Mouse (Mus musculus) embryo, embryonic 11 days (tissue): ENCODE results near the gene Galnt16.
A peak's percentile ranks its signal among the peaks of the same experiment; 100 is the strongest.

Experiments used
- DNase-seq: peaks from one replicate; pipeline ENCODE4 v3.0.0-alpha.2; 2015

Galnt16 gene

DNA sequence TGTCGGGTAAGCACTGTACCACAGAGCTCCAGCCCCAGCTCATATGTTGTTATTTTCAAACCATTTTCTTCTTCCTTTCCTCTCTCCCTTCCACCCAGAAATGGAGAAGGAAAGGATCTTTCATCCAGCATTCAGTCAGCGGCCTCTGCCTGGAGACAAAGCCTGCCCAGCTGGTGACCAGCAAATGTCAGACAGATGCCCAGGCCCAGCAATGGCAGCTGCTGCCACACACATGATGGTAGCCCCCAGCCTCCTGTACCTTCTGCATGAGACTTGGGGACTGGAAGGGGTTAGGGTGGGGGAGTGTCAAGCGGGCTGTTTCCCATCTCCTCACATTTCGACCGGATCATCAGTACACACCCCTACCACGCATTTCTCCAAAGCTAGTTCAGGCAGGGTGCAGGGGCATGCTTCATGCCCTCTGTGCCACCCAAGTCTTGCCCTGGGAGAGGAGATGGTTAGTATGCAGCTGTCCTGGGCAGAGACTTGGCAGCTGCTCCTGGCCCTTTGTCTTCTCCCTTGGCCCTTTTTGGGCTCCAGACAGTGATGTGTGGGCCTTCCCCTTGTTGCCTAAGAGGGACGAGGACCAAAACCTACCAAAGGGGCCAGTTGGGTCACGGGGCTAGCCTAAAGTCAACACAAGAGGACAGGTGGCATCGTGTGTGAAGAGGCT is 83.7 kb downstream of the Galnt16 start:
- DNase-seq = no peak

DNA sequence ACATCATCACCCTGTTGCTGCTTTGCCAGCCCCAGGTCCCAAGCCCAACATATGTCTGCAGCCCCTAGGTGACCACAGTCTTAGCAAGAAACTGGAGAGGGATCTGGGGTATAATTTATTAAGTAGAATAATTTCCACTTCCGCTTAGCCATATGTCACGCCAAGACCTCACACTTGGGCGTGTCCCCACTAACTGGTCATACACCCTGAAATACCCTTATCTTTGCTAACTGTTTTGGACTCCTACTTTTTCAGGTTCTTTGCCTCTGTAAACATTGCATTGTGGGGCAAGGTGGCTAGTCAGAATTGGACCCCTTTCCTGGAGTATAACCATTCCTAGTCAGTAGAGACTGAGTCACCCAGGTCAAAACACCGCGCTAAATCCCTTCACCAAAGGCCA is 84.4 kb downstream of the Galnt16 start:
- DNase-seq = no peak

DNA sequence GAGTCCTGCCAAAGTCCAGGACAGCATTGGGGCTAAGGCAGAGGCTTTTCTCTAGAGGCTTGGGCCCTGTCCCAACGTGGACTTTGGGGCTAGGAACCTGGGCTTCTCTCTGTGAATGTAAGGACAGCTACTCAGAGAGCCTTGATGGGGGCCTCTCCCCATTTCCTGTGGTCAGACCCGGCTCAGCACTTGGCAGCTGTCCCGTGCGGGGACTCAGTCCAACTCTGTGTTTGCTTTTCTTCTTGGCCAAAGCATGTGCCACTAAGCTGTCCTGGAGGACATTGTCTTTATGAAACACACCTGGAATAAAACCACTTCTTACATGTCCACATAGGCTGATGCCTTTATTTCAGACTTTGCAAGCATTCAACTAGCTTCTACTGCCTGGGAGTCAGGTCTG is 85.5 kb downstream of the Galnt16 start:
- no peak for DNase-seq

DNA sequence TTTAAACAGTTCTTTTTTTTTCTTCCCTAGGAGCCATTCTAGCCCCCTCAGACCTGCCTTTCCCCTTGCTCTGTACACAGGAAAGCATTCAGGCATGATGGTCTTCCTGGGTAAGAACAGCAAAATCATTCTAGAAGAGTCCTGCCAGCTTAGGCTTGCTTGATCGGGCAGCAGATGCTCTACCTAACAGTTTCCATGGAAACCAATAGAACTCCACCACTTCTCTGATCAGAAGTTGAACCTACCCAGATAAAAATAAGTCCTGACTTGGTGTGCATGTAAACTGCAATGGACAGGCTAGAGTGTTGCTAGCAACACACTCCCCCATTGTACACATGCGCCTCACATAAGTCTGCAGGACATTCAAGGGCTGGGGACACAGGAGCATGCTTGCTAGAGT is 86.1 kb downstream of the Galnt16 start:
- no peak for DNase-seq

DNA sequence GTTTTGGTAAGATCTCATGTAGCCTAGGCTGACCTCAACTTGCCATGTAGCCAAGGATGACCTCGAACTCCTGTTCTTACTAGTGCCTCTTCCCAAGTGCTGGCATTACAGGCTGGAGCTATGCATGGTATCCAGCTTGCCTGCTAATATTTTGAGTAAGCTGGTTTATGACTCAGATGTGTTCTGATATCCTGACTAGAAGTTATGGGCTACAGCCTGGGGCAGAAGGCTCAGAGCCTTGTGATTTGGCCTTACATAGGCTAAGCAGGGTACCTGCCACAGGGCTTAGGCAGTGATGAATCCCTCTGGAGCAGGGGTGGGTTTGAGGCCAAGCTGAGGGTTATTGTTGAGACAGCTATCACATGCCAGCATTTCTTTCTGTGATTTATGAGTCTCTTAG is 90.5 kb downstream of the Galnt16 start:
- no peak for DNase-seq

DNA sequence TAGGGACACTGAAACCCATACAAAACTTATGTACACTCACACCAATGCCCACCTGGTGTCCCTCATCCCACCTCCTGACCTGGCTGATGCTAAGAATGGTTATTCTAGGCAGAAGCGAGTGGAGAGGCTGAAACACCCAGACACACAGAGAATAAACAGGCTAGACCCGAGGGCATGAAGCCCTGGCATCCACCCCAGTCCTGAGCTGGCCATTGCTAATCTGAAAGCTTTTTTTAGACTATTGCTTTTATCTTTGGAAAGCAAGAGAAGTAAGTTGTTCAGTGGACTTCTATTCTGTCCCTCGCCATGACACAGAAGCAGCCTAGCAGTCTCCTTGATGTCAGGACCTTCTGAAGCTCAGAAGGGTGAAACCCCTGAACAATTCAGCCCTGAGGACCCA is 91.9 kb downstream of the Galnt16 start:
- no peak for DNase-seq

DNA sequence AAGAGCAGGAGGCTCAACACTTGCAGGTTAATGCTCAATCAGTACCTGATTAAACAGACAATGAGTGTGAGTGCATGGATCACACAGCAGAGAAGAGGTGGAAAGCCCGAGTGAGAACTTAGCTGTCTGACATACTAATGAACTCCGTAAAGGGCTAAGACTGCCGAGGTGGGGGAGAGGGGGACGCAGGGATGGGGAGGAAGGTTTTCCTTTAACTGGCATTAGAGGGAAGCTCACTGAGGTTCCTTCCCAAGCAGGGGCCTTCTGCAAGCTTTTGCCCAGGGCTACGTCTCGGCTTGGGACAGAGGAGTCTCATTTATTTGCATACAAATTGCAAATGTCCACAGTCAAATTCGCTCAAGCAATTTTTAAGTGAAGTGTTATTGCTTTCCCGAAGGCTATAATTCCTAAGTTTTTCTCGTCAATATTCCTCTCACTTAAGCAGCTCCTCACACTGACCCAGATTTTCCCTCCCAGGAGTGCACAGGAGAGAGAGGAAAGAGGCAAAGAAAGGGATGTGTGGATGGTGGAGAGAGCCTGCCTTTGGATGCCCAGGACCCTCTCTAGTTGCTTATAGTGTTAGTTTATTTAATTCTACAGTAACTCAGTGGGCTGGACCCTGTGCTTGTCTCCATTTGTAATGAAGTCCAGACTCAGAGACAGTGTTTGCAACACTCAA is 94.2 kb downstream of the Galnt16 start:
- no peak for DNase-seq

GRCm38 (mm10) chr12:80615371-80616257 is 97.5 kb downstream of the Galnt16 start:
- peak; percentile 26 for DNase-seq

GRCm38 (mm10) chr12:80620501-80620900 is 102.4 kb downstream of the Galnt16 start:
- no peak for DNase-seq

- no peak for DNase-seq
Observed at GRCm38 (mm10) chr12:80631790-80632189, 113.7 kb downstream of the Galnt16 start.

GRCm38 (mm10) chr12:80642725-80643692 is 124.9 kb downstream of the Galnt16 start:
- DNase-seq = peak; percentile 66

GRCm38 (mm10) chr12:80643693-80644505 is 125.8 kb downstream of the Galnt16 start, which contains the start of the genes Slc39a9 and Erh:
Slc39a9 (plus strand) TSS chr12:80643883.
Erh (minus strand) TSS chr12:80644341.
- DNase-seq = peak; percentile 96

GRCm38 (mm10) chr12:80644506-80644868 is 126.4 kb downstream of the Galnt16 start:
- no peak for DNase-seq

- no peak for DNase-seq
Observed at GRCm38 (mm10) chr12:80646377-80646776, 128.3 kb downstream of the Galnt16 start.

DNA sequence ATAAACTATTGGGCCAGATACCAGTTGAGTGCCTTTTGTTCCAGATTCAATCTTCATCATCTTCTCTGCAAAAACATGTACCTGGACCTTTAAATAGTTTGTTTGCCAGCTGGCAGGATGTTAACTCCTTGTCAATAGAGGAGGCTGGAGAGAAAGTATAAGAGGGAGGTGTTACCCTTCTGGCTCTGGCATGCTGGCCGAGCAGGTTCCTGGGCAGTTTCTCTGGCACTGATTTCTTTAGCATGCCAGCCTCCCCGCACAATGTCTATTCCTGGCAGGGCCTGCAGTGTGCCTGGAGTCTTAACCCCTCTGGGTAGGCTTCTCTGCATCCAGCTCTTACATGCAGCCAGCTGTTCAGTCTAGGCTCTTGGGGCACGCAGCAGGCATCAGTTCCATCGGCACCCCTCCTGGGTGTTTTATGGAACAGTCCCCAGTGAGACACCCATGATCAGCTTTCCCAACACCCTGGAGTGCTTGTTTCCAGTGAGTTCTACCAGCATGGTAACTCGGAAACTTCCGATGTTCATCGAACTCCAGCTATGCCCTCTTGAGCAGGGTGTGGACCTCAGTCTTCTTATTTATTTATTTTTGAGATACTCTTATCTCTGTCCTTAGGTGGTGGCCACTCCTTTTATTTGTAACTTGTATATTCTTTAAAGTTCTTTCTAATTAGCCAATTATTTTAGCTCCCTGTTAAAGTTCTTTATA is 136.0 kb downstream of the Galnt16 start:
- DNase-seq = no peak

- no peak for DNase-seq
Observed at GRCm38 (mm10) chr12:80654659-80655025, 136.6 kb downstream of the Galnt16 start.

GRCm38 (mm10) chr12:80658661-80659060 is 140.6 kb downstream of the Galnt16 start:
- DNase-seq = no peak

DNA sequence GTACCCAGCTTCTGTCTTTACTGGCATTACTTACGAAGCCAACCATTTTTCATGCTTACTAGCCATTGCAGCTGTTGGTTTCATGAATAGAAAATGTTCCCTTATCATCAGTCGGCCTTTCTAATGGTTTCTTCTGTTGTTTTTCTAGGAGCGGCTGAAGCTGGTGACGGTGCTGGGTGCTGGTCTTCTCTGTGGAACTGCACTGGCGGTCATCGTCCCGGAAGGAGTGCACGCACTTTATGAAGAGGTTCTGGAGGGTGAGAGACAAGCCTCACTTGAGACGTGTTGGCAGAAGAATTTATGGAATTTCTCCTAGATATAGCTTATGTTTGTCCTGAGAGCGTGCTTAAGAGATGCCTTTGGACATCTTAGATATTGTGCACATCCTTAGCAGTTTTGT is 144.2 kb downstream of the Galnt16 start:
- no peak for DNase-seq

GRCm38 (mm10) chr12:80663935-80664334 is 145.9 kb downstream of the Galnt16 start:
- no peak for DNase-seq

- no peak for DNase-seq
Observed at GRCm38 (mm10) chr12:80668391-80668790, 150.3 kb downstream of the Galnt16 start.

DNA sequence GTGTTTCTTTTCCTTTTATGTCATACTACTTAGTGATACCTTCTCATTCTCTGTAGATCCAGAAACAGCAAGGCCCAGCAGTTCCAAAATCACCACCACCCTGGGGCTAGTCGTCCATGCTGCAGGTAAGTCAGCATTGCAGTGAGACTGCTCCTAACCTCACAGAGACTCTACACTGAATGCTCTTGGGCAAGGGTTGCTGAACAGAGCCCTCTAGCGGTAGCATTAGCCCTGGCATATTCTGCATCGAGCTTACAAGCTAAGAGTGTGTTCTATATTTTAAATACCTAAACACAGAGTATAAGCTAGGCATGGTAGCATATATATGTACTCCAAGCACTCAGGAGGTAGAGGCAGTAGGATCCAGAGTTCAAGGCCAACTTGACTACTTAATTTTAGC is 155.1 kb downstream of the Galnt16 start:
- peak; percentile 70 for DNase-seq
